Mouse (Mus musculus) liver, embryonic 16.5 days (tissue): ENCODE data around the gene Ly6g. TPM values are rescaled to one million over a fixed set of nuclear protein-coding genes. Genes with fewer than 3 reads are reported as not detected.
"Not testable (repeated sequence)": the region's sequence is repeated elsewhere in the genome, so short reads cannot be mapped to it uniquely, and the experiment has no call there.

Experiments used
- ATAC-seq: fragments of 200-750 bp; cut with Nextera tagmentation; 2 replicates; pipeline ENCODE4 v1.8.0; 2017; ENCODE audit warnings: low read depth, mild to moderate bottlenecking, moderate number of reproducible peaks, moderate library complexity
- H3K27ac ChIP-seq: fragments of 300-500 bp; sonication (generic); 2 replicates; pipeline ENCODE4 v1.5.1; 2014; ENCODE audit warnings: mild to moderate bottlenecking, low read length
- H3K27me3 ChIP-seq: fragments of 300-500 bp; sonication (generic); 2 replicates; pipeline ENCODE4 v1.6.1; 2014; ENCODE audit warnings: low read depth, low read length, mixed read lengths; ENCODE audit not compliant: control insufficient read depth, insufficient read depth
- H3K36me3 ChIP-seq: fragments of 300-500 bp; sonication (generic); 2 replicates; pipeline ENCODE4 v1.6.1; 2014; ENCODE audit warnings: mild to moderate bottlenecking; ENCODE audit not compliant: control insufficient read depth, insufficient read depth
- H3K4me1 ChIP-seq: fragments of 300-500 bp; sonication (generic); 2 replicates; pipeline ENCODE4 v1.6.1; 2014; ENCODE audit warnings: low read depth, low read length, mixed read lengths; ENCODE audit not compliant: control insufficient read depth
- H3K4me2 ChIP-seq: fragments of 300-500 bp; sonication (generic); 2 replicates; pipeline ENCODE4 v1.6.1; 2014; ENCODE audit warnings: low read depth, low read length, mixed read lengths
- H3K4me3 ChIP-seq: fragments of 300-500 bp; sonication (generic); 2 replicates; pipeline ENCODE4 v1.5.1; 2014; ENCODE audit warnings: low read depth, mild to moderate bottlenecking, low read length
- H3K9ac ChIP-seq: fragments of 300-500 bp; sonication (generic); 2 replicates; pipeline ENCODE4 v1.6.1; 2014; ENCODE audit warnings: low read depth, low read length
- H3K9me3 ChIP-seq: fragments of 300-500 bp; sonication (generic); replicated peaks from 2 replicates; pipeline ENCODE4 v1.6.1; 2016; ENCODE audit warnings: low read length; ENCODE audit not compliant: control insufficient read depth
- WGBS: fragments of 180-500 bp; shearing (Covaris S2); extraction: QIAGEN DNeasy Blood & Tissue Kit; methylation state at CpG from one replicate; pipeline ENCODE4 v1.1.7; 2014; ENCODE audit not compliant: insufficient replicate concordance; 5-methylcytosine and 5-hydroxymethylcytosine counted together
- polyA plus RNA-seq: library from polyadenylated mRNA; unstranded; fragments of >200 nt; fragmentation: Nextera tagmentation; extraction: Ambion mirVana; gene quantifications from 2 replicates; pipeline ENCODE4 v1.2.1, GENCODE M21; 2015

The Ly6g gene
- polyA plus RNA-seq, 1 experiment from 2014 or later, result 3.8 TPM

DNA sequence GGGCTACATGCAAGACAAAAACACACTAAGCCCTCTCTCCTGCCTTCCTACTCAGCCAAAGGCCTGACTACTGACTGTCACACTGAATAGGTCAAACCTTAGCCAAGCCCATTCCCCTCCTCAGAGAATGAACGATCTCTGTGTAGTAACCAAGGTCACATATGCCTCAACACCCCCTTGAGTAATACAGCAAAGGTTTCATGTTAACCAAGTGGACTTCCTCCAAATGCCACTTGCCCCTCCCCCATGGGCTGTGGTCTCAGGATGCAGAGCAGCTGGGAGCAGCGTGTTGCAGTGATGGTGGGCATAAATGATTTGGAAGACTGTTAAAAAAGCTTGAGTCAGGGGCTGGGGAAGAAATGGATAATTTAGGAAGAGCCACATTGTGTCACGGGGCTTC, 17.3 kb upstream of the Ly6g start:
- 42% methylated on average over 3 of the region's 3 CpGs for WGBS
- H3K9me3 ChIP-seq, H3K27me3 ChIP-seq, ATAC-seq, H3K9ac ChIP-seq, H3K4me2 ChIP-seq, H3K36me3 ChIP-seq, H3K4me1 ChIP-seq, H3K4me3 ChIP-seq: not testable (repeated sequence)
- H3K27ac ChIP-seq, result peak overlapping the region; percentile 50

DNA sequence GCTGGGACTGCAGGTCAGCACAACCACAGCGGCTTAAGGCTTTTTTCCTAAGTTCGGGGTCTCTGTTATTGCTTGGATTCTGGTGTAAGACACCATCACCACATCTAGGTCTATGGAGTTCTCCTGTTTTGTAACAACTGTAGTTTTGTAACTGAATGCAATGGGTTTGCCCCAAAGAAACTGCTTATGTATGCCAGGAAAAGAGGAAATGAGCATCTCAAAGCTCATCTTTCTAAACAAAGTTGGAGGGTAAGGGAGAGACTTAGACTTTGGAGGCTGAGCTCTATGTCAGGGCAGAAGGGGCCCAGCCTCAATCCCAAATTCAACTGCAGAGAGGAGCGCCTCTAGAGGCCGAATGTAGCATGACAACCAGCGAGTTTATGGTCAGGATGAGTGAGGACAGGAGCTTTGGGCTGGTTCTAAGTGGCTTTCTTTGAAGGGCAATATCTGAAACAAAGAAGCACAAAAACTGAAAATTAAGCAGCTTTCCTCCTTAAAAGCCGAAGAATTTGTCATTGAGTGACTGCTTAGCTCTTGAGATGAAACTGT, 13.2 kb upstream of the Ly6g start:
- H3K36me3 ChIP-seq, H3K9ac ChIP-seq, ATAC-seq, H3K4me3 ChIP-seq, H3K4me2 ChIP-seq, H3K9me3 ChIP-seq, H3K27me3 ChIP-seq, H3K27ac ChIP-seq, H3K4me1 ChIP-seq: not testable (repeated sequence)
- WGBS, result 25% methylated on average over 6 of the region's 6 CpGs

DNA sequence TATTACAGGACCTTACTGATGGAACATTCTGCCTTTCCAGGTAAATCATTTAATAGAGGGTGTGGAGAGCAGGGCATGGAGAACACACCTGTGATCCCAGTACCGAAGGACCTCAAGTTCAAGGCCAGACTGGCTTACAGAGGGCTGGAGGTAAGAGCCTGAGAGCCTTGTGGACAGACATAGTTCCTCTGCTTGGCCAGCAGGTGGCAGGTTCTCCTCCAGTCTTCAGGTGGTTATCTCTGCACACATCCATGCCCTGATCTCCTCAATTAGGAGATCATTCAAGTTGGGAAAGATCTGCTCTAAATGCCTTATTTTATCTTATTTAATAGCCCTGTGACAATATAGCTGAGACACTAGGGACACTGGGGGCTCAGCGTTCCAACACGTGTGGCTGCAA, 11.3 kb upstream of the Ly6g start:
- H3K27me3 ChIP-seq, result no peaks in the 10 kb centered on the region
- H3K4me1 ChIP-seq, result no peaks in the 10 kb centered on the region
- no peaks in the 10 kb centered on the region for H3K36me3 ChIP-seq
- no peak overlapping the region for H3K9ac ChIP-seq
- ATAC-seq, result no peak
- H3K4me2 ChIP-seq, result no peak overlapping the region
- H3K27ac ChIP-seq, result no peak overlapping the region
- WGBS, result 49% methylated on average over 3 of the region's 3 CpGs
- no peak overlapping the region for H3K4me3 ChIP-seq
- no peaks in the 10 kb centered on the region for H3K9me3 ChIP-seq

DNA sequence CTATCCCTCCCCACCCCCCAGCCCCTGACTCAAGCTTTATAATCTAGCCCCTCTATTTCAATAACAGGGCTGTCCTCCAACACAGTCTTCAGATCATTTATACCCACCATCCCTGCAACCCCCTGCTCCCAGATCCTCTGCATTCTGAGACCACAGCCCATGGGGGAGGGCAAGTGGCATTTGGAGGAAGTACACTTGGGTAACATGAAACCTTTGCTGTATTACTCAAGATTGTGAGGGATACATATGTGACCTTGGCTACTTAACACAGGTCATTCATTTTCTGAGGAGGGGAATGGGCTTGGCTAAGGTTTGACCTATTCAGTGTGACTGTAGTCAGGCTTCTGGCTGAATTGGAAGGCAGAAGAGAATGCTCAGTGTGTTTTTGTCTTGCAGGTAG, 2.0 kb upstream of the Ly6g start:
- Histone ChIP-seq H3K27ac (no peak overlapping the region), H3K36me3 (no peaks in the 10 kb centered on the region), H3K4me3 (no peak overlapping the region), H3K4me2 (no peak overlapping the region), H3K9me3 (no peaks in the 10 kb centered on the region), H3K4me1 (no peaks in the 10 kb centered on the region), H3K9ac (no peak overlapping the region), H3K27me3 (no peaks in the 10 kb centered on the region)
- ATAC-seq, result no peak

DNA sequence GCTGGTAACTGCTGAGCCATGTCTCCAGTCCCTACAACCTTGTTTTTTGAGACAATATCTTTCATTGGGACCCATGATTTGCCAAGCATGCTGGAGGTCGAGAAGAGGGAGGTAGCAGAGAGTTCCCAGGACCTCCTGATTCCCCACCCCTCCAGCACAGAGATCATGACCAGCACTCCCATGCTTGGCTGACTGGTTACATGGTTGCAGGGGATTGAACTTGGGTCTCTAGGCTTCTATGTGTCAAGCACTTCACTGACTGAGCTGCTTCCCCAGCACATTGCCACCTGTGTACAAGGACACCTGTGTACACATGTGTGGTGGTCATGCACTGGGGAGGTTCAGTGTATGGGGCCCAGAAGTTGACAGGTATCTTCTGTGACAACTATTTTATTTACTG, 2.6 kb downstream of the Ly6g start:
- Histone ChIP-seq H3K4me1 (no peaks in the 10 kb centered on the region), H3K9me3 (no peaks in the 10 kb centered on the region), H3K27me3 (no peaks in the 10 kb centered on the region), H3K9ac (no peak overlapping the region), H3K36me3 (no peaks in the 10 kb centered on the region), H3K4me3 (no peak overlapping the region), H3K4me2 (no peak overlapping the region), H3K27ac (no peak overlapping the region)
- 9% methylated on average over 1 of the region's 1 CpGs for WGBS
- no peak for ATAC-seq

DNA sequence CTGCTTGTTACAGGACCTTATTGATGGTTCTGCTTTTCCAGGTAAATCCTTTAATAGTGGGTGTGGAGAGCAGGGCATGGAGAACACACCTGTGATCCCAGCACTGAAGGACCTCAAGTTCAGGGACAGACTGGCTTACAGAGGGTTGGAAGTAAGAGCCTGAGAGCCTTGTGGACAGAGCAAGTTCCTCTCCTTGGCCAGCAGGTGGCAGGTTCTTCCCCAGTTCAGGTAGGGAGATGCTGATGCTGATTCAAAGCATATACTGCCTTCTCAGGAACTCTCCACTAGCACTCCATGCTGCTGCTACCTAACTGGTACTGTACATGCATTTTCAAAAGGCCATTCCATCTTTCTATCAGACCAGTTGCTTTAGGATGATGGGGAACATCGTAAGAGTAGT, 20.5 kb downstream of the Ly6g start:
- Histone ChIP-seq H3K9me3 (no peaks in the 10 kb centered on the region), H3K27me3 (no peaks in the 10 kb centered on the region), H3K27ac (no peak overlapping the region), H3K36me3 (no peaks in the 10 kb centered on the region), H3K4me1 (no peaks in the 10 kb centered on the region), H3K4me3 (no peak overlapping the region), H3K9ac (no peak overlapping the region), H3K4me2 (no peak overlapping the region)
- ATAC-seq, result no peak
- 43% methylated on average over 1 of the region's 1 CpGs for WGBS

DNA sequence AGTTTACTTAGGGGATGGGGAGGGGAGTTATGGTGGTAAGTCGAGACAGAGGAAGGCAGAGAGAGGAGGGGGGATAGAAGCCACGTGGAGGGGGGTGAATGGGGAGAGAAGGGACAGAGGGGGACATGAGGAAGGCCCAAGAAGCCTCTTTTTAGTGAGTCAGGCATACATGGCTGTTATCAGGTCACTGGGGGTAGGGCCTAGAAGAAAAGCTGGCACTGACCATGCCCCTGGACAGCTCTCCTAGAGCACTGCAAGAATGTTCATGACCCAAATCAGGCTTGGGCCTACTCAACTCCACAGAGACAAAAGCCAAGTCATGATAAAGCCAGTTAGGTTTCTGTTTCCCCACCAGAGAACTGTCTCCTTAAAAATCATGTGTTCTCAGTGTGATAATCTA, 31.3 kb downstream of the Ly6g start:
- no peak for ATAC-seq
- no peaks in the 10 kb centered on the region for H3K4me1 ChIP-seq
- 22% methylated on average over 2 of the region's 2 CpGs for WGBS
- no peaks in the 10 kb centered on the region for H3K9me3 ChIP-seq
- H3K27ac ChIP-seq, result no peak overlapping the region
- H3K4me3 ChIP-seq, result no peak overlapping the region
- H3K4me2 ChIP-seq, result no peak overlapping the region
- no peaks in the 10 kb centered on the region for H3K27me3 ChIP-seq
- no peak overlapping the region for H3K9ac ChIP-seq
- no peaks in the 10 kb centered on the region for H3K36me3 ChIP-seq

DNA sequence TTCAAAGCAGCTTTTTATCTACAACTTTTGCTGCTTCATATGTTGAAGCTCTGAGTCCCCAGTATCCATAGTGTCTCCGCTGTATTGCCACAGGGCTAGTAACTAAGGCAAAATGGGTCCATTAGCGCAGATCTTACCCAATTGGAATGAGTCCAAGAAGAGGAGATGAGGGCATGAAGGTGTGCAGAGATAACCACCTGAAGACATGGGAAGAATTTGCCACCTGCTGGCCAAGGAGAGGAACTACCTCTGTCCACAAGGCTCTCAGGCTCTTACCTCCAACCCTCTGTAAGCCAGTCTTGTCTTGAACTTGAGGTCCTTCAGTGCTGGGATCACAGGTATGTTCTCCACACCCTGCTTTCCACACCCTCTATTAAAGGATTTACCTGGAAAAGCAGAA, 34.1 kb downstream of the Ly6g start:
- no peaks in the 10 kb centered on the region for H3K27me3 ChIP-seq
- no peak overlapping the region for H3K4me3 ChIP-seq
- 53% methylated on average over 2 of the region's 2 CpGs for WGBS
- no peak overlapping the region for H3K27ac ChIP-seq
- no peak overlapping the region for H3K9ac ChIP-seq
- no peaks in the 10 kb centered on the region for H3K9me3 ChIP-seq
- no peaks in the 10 kb centered on the region for H3K4me1 ChIP-seq
- no peaks in the 10 kb centered on the region for H3K36me3 ChIP-seq
- no peak overlapping the region for H3K4me2 ChIP-seq
- no peak for ATAC-seq

DNA sequence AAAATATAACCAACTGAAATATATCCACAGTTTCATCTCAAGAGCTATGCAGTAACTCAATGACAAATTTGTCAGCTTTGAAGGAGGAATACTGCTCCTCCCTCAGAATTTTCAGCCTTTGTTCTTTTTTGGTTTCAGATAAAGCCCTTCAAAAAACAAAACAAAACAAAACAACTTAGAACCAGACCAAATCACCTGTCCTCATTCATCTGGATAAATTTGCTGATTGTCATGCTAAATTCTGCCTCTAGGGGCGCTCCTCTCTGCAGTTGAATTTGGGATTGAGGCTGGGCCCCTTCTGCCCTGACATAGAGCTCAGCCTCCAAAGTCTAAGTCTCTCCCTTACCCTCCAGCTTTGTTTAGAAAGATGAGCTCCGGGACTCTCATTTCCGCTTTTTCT, 35.5 kb downstream of the Ly6g start:
- H3K27me3 ChIP-seq, H3K4me3 ChIP-seq, H3K4me1 ChIP-seq, ATAC-seq, H3K27ac ChIP-seq, H3K4me2 ChIP-seq, H3K9me3 ChIP-seq, H3K9ac ChIP-seq, H3K36me3 ChIP-seq: not testable (repeated sequence)
- 0% methylated on average over 1 of the region's 3 CpGs for WGBS
